Mouse (Mus musculus) liver, postnatal 0 days (tissue): ENCODE measurements around the gene Uso1. TPM values are rescaled to one million over a fixed set of nuclear protein-coding genes. Genes with fewer than 3 reads are reported as not detected.

ENCODE experiments used
- ATAC-seq: fragments of 200-750 bp; cut with Nextera tagmentation; 2 replicates; pipeline ENCODE4 v1.8.0; 2017; ENCODE audit warnings: mild to moderate bottlenecking, moderate library complexity
- DNase-seq: peaks from one replicate; pipeline ENCODE4 v3.0.0-alpha.2; 2016
- H3K27ac ChIP-seq: fragments of 300-500 bp; sonication (generic); 2 replicates; pipeline ENCODE4 v1.5.1; 2014; ENCODE audit warnings: antibody characterized with exemption, moderate library complexity, mild to moderate bottlenecking, low read depth
- H3K27me3 ChIP-seq: fragments of 300-500 bp; sonication (generic); 2 replicates; pipeline ENCODE4 v1.6.1; 2014; ENCODE audit warnings: low read length, control low read depth, mixed read lengths; ENCODE audit not compliant: insufficient read depth
- H3K36me3 ChIP-seq: fragments of 300-500 bp; sonication (generic); replicated peaks from 2 replicates; pipeline ENCODE4 v1.6.1; 2014; ENCODE audit warnings: mild to moderate bottlenecking, control low read depth, low read length, moderate library complexity, mixed read lengths; ENCODE audit not compliant: insufficient read depth
- H3K4me1 ChIP-seq: fragments of 300-500 bp; sonication (generic); 2 replicates; pipeline ENCODE4 v1.6.1; 2014; ENCODE audit warnings: antibody characterized with exemption, mild to moderate bottlenecking, control low read depth; ENCODE audit not compliant: insufficient read depth
- H3K4me2 ChIP-seq: fragments of 300-500 bp; sonication (generic); 2 replicates; pipeline ENCODE4 v1.6.1; 2014; ENCODE audit warnings: low read depth, mild to moderate bottlenecking, low read length, moderate library complexity, mixed read lengths
- H3K4me3 ChIP-seq: fragments of 300-500 bp; sonication (generic); 2 replicates; pipeline ENCODE4 v1.5.1; 2014; ENCODE audit warnings: low read depth, low read length
- H3K9ac ChIP-seq: fragments of 300-500 bp; sonication (generic); replicated peaks from 2 replicates; pipeline ENCODE4 v1.6.1; 2014; ENCODE audit warnings: mild to moderate bottlenecking, moderate library complexity
- H3K9me3 ChIP-seq: fragments of 300-500 bp; sonication (generic); 2 replicates; pipeline ENCODE4 v1.6.1; 2016; ENCODE audit warnings: mild to moderate bottlenecking, control low read depth, low read length, mixed read lengths
- CTCF ChIP-seq: sonication (generic); IDR thresholded peaks from 2 replicates; pipeline ENCODE4 v1.5.1; 2016; ENCODE audit warnings: antibody characterized with exemption, low read depth
- EP300 ChIP-seq: IDR thresholded peaks from 2 replicates; pipeline ENCODE4 v1.6.1; 2016; ENCODE audit warnings: antibody characterized with exemption, low read depth, mild to moderate bottlenecking
- whole genome bisulfite sequencing: fragments of 180-500 bp; shearing (Covaris S2); extraction: QIAGEN DNeasy Blood & Tissue Kit; methylation state at CpG from one replicate; pipeline ENCODE4 v1.1.7; 2014; ENCODE audit not compliant: insufficient replicate concordance; 5-methylcytosine and 5-hydroxymethylcytosine counted together
- polyA plus RNA-seq: library from polyadenylated mRNA; unstranded; fragments of >200 nt; fragmentation: Nextera tagmentation; extraction: Ambion mirVana; gene quantifications from 2 replicates; pipeline ENCODE4 v1.2.1, GENCODE M21; 2015

Uso1 gene
- polyA plus RNA-seq, 1 experiment from 2014 or later, result 22.2 TPM

GRCm38 (mm10) chr5:92110818-92111355 is 26.9 kb upstream of the Uso1 start:
- TF ChIP-seq EP300 (no peak), CTCF (no peak)
- no peak overlapping the region for H3K27ac ChIP-seq
- DNase-seq, result no peak
- H3K9me3 ChIP-seq, result no peaks in the 10 kb centered on the region
- H3K9ac ChIP-seq, result no peak overlapping the region
- H3K27me3 ChIP-seq, result no peaks in the 10 kb centered on the region; the same call in 1 of the 2 replicates
- 81% methylated on average over 5 of the region's 5 CpGs for WGBS
- ATAC-seq, result peak; percentile 21; the same call in 1 of the 2 replicates
- H3K36me3 ChIP-seq, result no peaks in the 10 kb centered on the region
- H3K4me3 ChIP-seq, result no peak overlapping the region
- H3K4me1 ChIP-seq, result peaks cover 5% of the 10 kb centered on the region; the same call in 1 of the 2 replicates
- H3K4me2 ChIP-seq, result no peak overlapping the region

GRCm38 (mm10) chr5:92112175-92112574 is 25.6 kb upstream of the Uso1 start:
- Histone ChIP-seq H3K4me3 (peak overlapping the region; percentile 12; the same call in 1 of the 2 replicates), H3K36me3 (no peaks in the 10 kb centered on the region)
- no peak for ATAC-seq

GRCm38 (mm10) chr5:92112585-92112984 is 25.2 kb upstream of the Uso1 start:
- Histone ChIP-seq H3K27me3 (no peaks in the 10 kb centered on the region; the same call in 1 of the 2 replicates), H3K4me1 (peaks cover 6% of the 10 kb centered on the region; the same call in 1 of the 2 replicates), H3K4me2 (peak overlapping the region; percentile 63), H3K9me3 (no peaks in the 10 kb centered on the region), H3K36me3 (no peaks in the 10 kb centered on the region), H3K9ac (peak overlapping the region; percentile 44), H3K27ac (no peak overlapping the region), H3K4me3 (peak overlapping the region; percentile 12; the same call in 1 of the 2 replicates)
- WGBS, result 9% methylated on average over 10 of the region's 10 CpGs
- ATAC-seq, result no peak
- TF ChIP-seq EP300, result no peak
- TF ChIP-seq CTCF, result no peak
- DNase-seq, result no peak

More at GRCm38 (mm10) chr5:92112175-92112574, 25.6 kb upstream of the Uso1 start:
- H3K4me2 ChIP-seq, result peak overlapping the region; percentile 63
- H3K27ac ChIP-seq, result no peak overlapping the region
- H3K9me3 ChIP-seq, result no peaks in the 10 kb centered on the region
- TF ChIP-seq CTCF (no peak), EP300 (no peak)
- H3K4me1 ChIP-seq, result peaks cover 5% of the 10 kb centered on the region; the same call in 1 of the 2 replicates
- DNase-seq, result no peak
- H3K27me3 ChIP-seq, result no peaks in the 10 kb centered on the region; the same call in 1 of the 2 replicates
- WGBS, result 15% methylated on average over 6 of the region's 6 CpGs
- peak overlapping the region; percentile 44; the same call in 1 of the 2 replicates for H3K9ac ChIP-seq

- H3K9me3 ChIP-seq, result no peaks in the 10 kb centered on the region
- DNase-seq, result no peak
- H3K9ac ChIP-seq, result no peak overlapping the region
- peaks cover 8% of the 10 kb centered on the region; the same call in 1 of the 2 replicates for H3K4me1 ChIP-seq
- H3K36me3 ChIP-seq, result no peaks in the 10 kb centered on the region
- 76% methylated on average over 7 of the region's 7 CpGs for WGBS
- TF ChIP-seq EP300, result no peak
- TF ChIP-seq CTCF, result no peak
- H3K4me2 ChIP-seq, result no peak overlapping the region
- ATAC-seq, result no peak
- H3K27me3 ChIP-seq, result no peaks in the 10 kb centered on the region; the same call in 1 of the 2 replicates
- no peak overlapping the region for H3K27ac ChIP-seq
- H3K4me3 ChIP-seq, result no peak overlapping the region
Measured at GRCm38 (mm10) chr5:92113484-92113883, 24.3 kb upstream of the Uso1 start.

- 47% methylated on average over 6 of the region's 6 CpGs for WGBS
- TF ChIP-seq CTCF, result no peak
- TF ChIP-seq EP300, result no peak
- H3K9ac ChIP-seq, result no peak overlapping the region
- no peaks in the 10 kb centered on the region for H3K9me3 ChIP-seq
- no peak overlapping the region for H3K27ac ChIP-seq
- H3K27me3 ChIP-seq, result no peaks in the 10 kb centered on the region; the same call in 1 of the 2 replicates
- ATAC-seq (no peak), DNase-seq (no peak)
- no peak overlapping the region for H3K4me2 ChIP-seq
- no peaks in the 10 kb centered on the region for H3K36me3 ChIP-seq
- H3K4me1 ChIP-seq, result peaks cover 8% of the 10 kb centered on the region; the same call in 1 of the 2 replicates
- H3K4me3 ChIP-seq, result no peak overlapping the region
Measured at GRCm38 (mm10) chr5:92114223-92114622, 23.5 kb upstream of the Uso1 start.

- no peak for ATAC-seq
Measured at GRCm38 (mm10) chr5:92114939-92115338, 22.8 kb upstream of the Uso1 start.

More at GRCm38 (mm10) chr5:92114939-92115338, 22.8 kb upstream of the Uso1 start:
- Histone ChIP-seq H3K9me3 (no peaks in the 10 kb centered on the region), H3K4me3 (no peak overlapping the region), H3K4me1 (peaks cover 8% of the 10 kb centered on the region; the same call in 1 of the 2 replicates), H3K27ac (no peak overlapping the region), H3K27me3 (no peaks in the 10 kb centered on the region; the same call in 1 of the 2 replicates), H3K9ac (no peak overlapping the region), H3K36me3 (no peaks in the 10 kb centered on the region), H3K4me2 (no peak overlapping the region)
- TF ChIP-seq CTCF (no peak), EP300 (no peak)
- 61% methylated on average over 2 of the region's 2 CpGs for WGBS
- DNase-seq, result no peak
